Comparison of ENCODE assay signal across 11 mouse cellular contexts in the genomic region with DNA sequence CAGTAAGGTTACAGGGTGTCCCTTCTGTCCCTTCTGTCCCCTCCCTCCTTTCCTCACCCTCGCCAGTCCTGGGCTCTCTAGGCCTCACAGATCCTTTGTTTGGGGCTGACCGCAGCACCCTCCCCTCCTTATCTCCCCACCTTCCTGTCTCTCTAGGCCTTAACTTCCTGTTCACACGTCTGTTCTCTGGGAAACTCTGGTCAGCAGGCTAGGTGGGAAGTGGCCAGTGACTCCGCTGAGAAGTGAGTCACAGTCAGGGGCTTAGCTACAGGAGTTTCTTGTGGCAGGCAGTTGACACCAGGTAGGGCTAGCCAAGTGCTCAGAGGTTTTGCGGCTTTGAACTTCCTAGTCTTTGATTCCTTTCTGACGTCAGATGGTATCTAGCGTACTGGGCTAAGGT. TPM values are rescaled to one million over a fixed set of nuclear protein-coding genes. Genes with fewer than 3 reads are reported as not detected.
DNase-seq lines count a peak whose midpoint lies in the region; ATAC-seq and TF ChIP-seq lines count a peak whose summit lies in the region.
"Had no signal": no experiment of that assay in that cellular context is flagged by ENCODE, and none has a peak within 500 bp of the region (broad histone marks: within the 10 kb centered on the region; RNA-seq: fewer than 3 reads in every experiment).

No protein-coding gene starts in this region.

- DNase-seq in kidney, postnatal 0 days (ENCODE audit: low spot score): no peak
- no peak for DNase-seq in kidney, adult 11 months
- DNase-seq in liver, embryonic 13.5 days: no peak
- DNase-seq in splenic B cell, adult 2 months (ENCODE audit: low read depth, low spot score): peak; percentile 53
- no peak for DNase-seq in left cerebral cortex, adult 11 months (ENCODE audit: low spot score)
- no peak for DNase-seq in thymus, adult 2 months
- DNase-seq in gastrocnemius, postnatal 4 days (ENCODE audit: low spot score in 2 of 2): no peak

- H3K9ac ChIP-seq in kidney, postnatal 0 days (ENCODE audit: low read depth, low read length): no peak overlapping the region
- H3K9ac ChIP-seq in embryonic facial prominence, embryonic 15.5 days: no peak overlapping the region
- 0 out of 2 replicates have a peak overlapping the region, but pooled peaks have one; percentile 17 for H3K9ac ChIP-seq in liver, embryonic 13.5 days
- H3K9ac ChIP-seq: hindbrain, embryonic 14.5 days; neural tube, embryonic 12.5 days had no signal

- 0 out of 2 replicates have a peak, but pooled peaks cover 21% of the 10 kb centered on the region for H3K36me3 ChIP-seq in kidney, postnatal 0 days (ENCODE audit: insufficient read depth, low read length)
- peaks cover 57% of the 10 kb centered on the region for H3K36me3 ChIP-seq in embryonic facial prominence, embryonic 15.5 days
- H3K36me3 ChIP-seq in liver, embryonic 13.5 days: peaks cover 39% of the 10 kb centered on the region
- H3K36me3 ChIP-seq in splenic B cell, adult 2 months (ENCODE audit: control insufficient read depth, insufficient read depth, low read length, poor library complexity, severe bottlenecking): no peaks in the 10 kb centered on the region; the same call in 1 of the 2 replicates
- H3K36me3 ChIP-seq in thymus, adult 2 months (ENCODE audit: control insufficient read depth, insufficient read depth, low read length): no peaks in the 10 kb centered on the region

- no peak overlapping the region for H3K4me3 ChIP-seq in kidney, postnatal 0 days (replicated peaks; ENCODE audit: low read depth, low read length)
- no peak overlapping the region for H3K4me3 ChIP-seq in embryonic facial prominence, embryonic 15.5 days (replicated peaks)
- H3K4me3 ChIP-seq in liver, embryonic 13.5 days (replicated peaks): no peak overlapping the region
- H3K4me3 ChIP-seq in thymus, adult 2 months (ENCODE audit: control insufficient read depth, insufficient read depth, low read length): no peak overlapping the region
- H3K4me3 ChIP-seq: neural tube, embryonic 12.5 days had no signal

- peak overlapping the region; percentile 47; the same call in 1 of the 2 replicates for H3K27ac ChIP-seq in kidney, postnatal 0 days
- 0 out of 2 replicates have a peak overlapping the region, but pooled peaks have one; percentile 17 for H3K27ac ChIP-seq in embryonic facial prominence, embryonic 15.5 days (replicated peaks)
- H3K27ac ChIP-seq in liver, embryonic 13.5 days: peak overlapping the region; percentile 31; the same call in 1 of the 2 replicates
- no peak overlapping the region for H3K27ac ChIP-seq in thymus, adult 2 months (ENCODE audit: control insufficient read depth, insufficient read depth, low read length)
- H3K27ac ChIP-seq: hindbrain, embryonic 14.5 days; neural tube, embryonic 12.5 days had no signal

- no peak overlapping the region for H3K4me2 ChIP-seq in kidney, postnatal 0 days (ENCODE audit: low read length)
- H3K4me2 ChIP-seq in embryonic facial prominence, embryonic 15.5 days (replicated peaks): no peak overlapping the region
- no peak overlapping the region for H3K4me2 ChIP-seq in liver, embryonic 13.5 days
- H3K4me2 ChIP-seq: hindbrain, embryonic 14.5 days; neural tube, embryonic 12.5 days had no signal

- TF ChIP-seq CTCF in kidney, postnatal 0 days (IDR thresholded peaks at IDR 0.05; ENCODE audit: low read depth): no peak
- no peak for TF ChIP-seq CTCF in thymus, adult 2 months (IDR thresholded peaks at IDR 0.05; ENCODE audit: borderline replicate concordance, control insufficient read depth, extremely low read depth, insufficient read depth, low read length, poor library complexity)

- no peak for TF ChIP-seq POLR2A in thymus, adult 2 months (IDR thresholded peaks at IDR 0.05; ENCODE audit: control insufficient read depth, extremely low read depth, insufficient read depth, low read length, poor library complexity)

- no peak for ATAC-seq in kidney, postnatal 0 days (replicated peaks; ENCODE audit: low FRiP score, low read depth)
- no peak for ATAC-seq in embryonic facial prominence, embryonic 15.5 days (ENCODE audit: insufficient number of reproducible peaks, low FRiP score, low TSS enrichment, low read depth)
- 0 out of 2 replicates have a peak, but pooled peaks have one; percentile 10 for ATAC-seq in liver, embryonic 13.5 days (ENCODE audit: low read depth)

- no peaks in the 10 kb centered on the region for H3K27me3 ChIP-seq in kidney, postnatal 0 days (ENCODE audit: insufficient read depth, low read length)
- no peaks in the 10 kb centered on the region for H3K27me3 ChIP-seq in embryonic facial prominence, embryonic 15.5 days
- no peaks in the 10 kb centered on the region for H3K27me3 ChIP-seq in liver, embryonic 13.5 days
- no peaks in the 10 kb centered on the region for H3K27me3 ChIP-seq in splenic B cell, adult 2 months (ENCODE audit: control insufficient read depth, insufficient read depth, low read length, poor library complexity, severe bottlenecking)
- H3K27me3 ChIP-seq in thymus, adult 2 months (ENCODE audit: control insufficient read depth, insufficient read depth, low read length): no peaks in the 10 kb centered on the region
- H3K27me3 ChIP-seq: neural tube, embryonic 12.5 days had no signal

- H3K4me1 ChIP-seq in kidney, postnatal 0 days (replicated peaks; ENCODE audit: insufficient read depth, low read length): peaks cover 16% of the 10 kb centered on the region
- peaks cover 42% of the 10 kb centered on the region for H3K4me1 ChIP-seq in embryonic facial prominence, embryonic 15.5 days
- peaks cover 62% of the 10 kb centered on the region for H3K4me1 ChIP-seq in liver, embryonic 13.5 days (replicated peaks)
- peaks cover 31% of the 10 kb centered on the region for H3K4me1 ChIP-seq in thymus, adult 2 months (replicated peaks; ENCODE audit: control insufficient read depth, insufficient read depth, low read length)

- 60% methylated on average over 7 of the region's 7 CpGs for WGBS in kidney, postnatal 0 days
- 70% methylated on average over 7 of the region's 7 CpGs for WGBS in embryonic facial prominence, embryonic 15.5 days
- WGBS in liver, embryonic 13.5 days (ENCODE audit: insufficient replicate concordance): 24% methylated on average over 7 of the region's 7 CpGs
- WGBS in thymus, adult 2 months: 9% methylated on average over 7 of the region's 7 CpGs

- no peaks in the 10 kb centered on the region for H3K9me3 ChIP-seq in kidney, postnatal 0 days (replicated peaks; ENCODE audit: low read length)
- H3K9me3 ChIP-seq in embryonic facial prominence, embryonic 15.5 days (replicated peaks): no peaks in the 10 kb centered on the region
- no peaks in the 10 kb centered on the region for H3K9me3 ChIP-seq in liver, embryonic 13.5 days (replicated peaks)
- H3K9me3 ChIP-seq: neural tube, embryonic 12.5 days had no signal

RNA-seq across cellular contexts. Expression of a gene that starts 3.1 kb away (rescaled TPM):
- polyA plus RNA-seq in kidney, postnatal 0 days (2015; fragmentation: Nextera tagmentation; extraction: Ambion mirVana): 1.5 and 2.2 TPM in 2 replicates
- polyA plus RNA-seq in embryonic facial prominence, embryonic 15.5 days (2015; fragmentation: Nextera tagmentation; extraction: Ambion mirVana): 110 and 112 TPM in 2 replicates
- polyA plus RNA-seq in liver, embryonic 13.5 days (2015; fragmentation: Nextera tagmentation; extraction: Ambion mirVana): 0.35 and 0.61 TPM in 2 replicates
- 0.43 and 0.81 TPM in 2 replicates for polyA plus RNA-seq in thymus, adult 2 months (2012; rRNA removed)
- total RNA-seq in gastrocnemius, postnatal 4 days (2021): 1 to 10 TPM; 2.0 to 2.4 TPM

RNA-seq across cellular contexts. Expression of a gene that starts 5.8 kb away (rescaled TPM):
- 20.3 and 20.7 TPM in 2 replicates for polyA plus RNA-seq in kidney, postnatal 0 days (2015; fragmentation: Nextera tagmentation; extraction: Ambion mirVana)
- 26.3 and 29.0 TPM in 2 replicates for polyA plus RNA-seq in embryonic facial prominence, embryonic 15.5 days (2015; fragmentation: Nextera tagmentation; extraction: Ambion mirVana)
- 5.0 and 5.9 TPM in 2 replicates for polyA plus RNA-seq in liver, embryonic 13.5 days (2015; fragmentation: Nextera tagmentation; extraction: Ambion mirVana)
- 60.1 and 68.6 TPM in 2 replicates for polyA plus RNA-seq in thymus, adult 2 months (2012; rRNA removed)
- total RNA-seq in gastrocnemius, postnatal 4 days (2021): 10 to 100 TPM; 15.8 to 16.6 TPM

RNA-seq across cellular contexts. Expression of a gene that starts 8.8 kb away (rescaled TPM):
- polyA plus RNA-seq in kidney, postnatal 0 days (2015; fragmentation: Nextera tagmentation; extraction: Ambion mirVana): 0.45 and 0.68 TPM in 2 replicates
- 0.96 TPM in 1 of 2 replicates, not detected in the other for polyA plus RNA-seq in embryonic facial prominence, embryonic 15.5 days (2015; fragmentation: Nextera tagmentation; extraction: Ambion mirVana)
- polyA plus RNA-seq in liver, embryonic 13.5 days (2015; fragmentation: Nextera tagmentation; extraction: Ambion mirVana): not detected in 2 replicates
- polyA plus RNA-seq in thymus, adult 2 months (2012; rRNA removed): not detected in 2 replicates
- not detected for total RNA-seq in gastrocnemius, postnatal 4 days (2021)
- polyA plus RNA-seq: hindbrain, embryonic 14.5 days; limb, embryonic 11.5 days; neural tube, embryonic 12.5 days had no signal

RNA-seq across cellular contexts. Expression of a gene that starts 8.8 kb away (rescaled TPM):
- polyA plus RNA-seq in kidney, postnatal 0 days (2015; fragmentation: Nextera tagmentation; extraction: Ambion mirVana): 1,203 and 1,251 TPM in 2 replicates
- polyA plus RNA-seq in embryonic facial prominence, embryonic 15.5 days (2015; fragmentation: Nextera tagmentation; extraction: Ambion mirVana): 1,542 and 1,589 TPM in 2 replicates
- polyA plus RNA-seq in liver, embryonic 13.5 days (2015; fragmentation: Nextera tagmentation; extraction: Ambion mirVana): 309 and 331 TPM in 2 replicates
- polyA plus RNA-seq in thymus, adult 2 months (2012; rRNA removed): 207 and 296 TPM in 2 replicates
- 100 to 1,000 TPM; 238 to 274 TPM for total RNA-seq in gastrocnemius, postnatal 4 days (2021)

RNA-seq across cellular contexts. Expression of a gene that starts 20.0 kb away (rescaled TPM):
- 117 and 163 TPM in 2 replicates for polyA plus RNA-seq in kidney, postnatal 0 days (2015; fragmentation: Nextera tagmentation; extraction: Ambion mirVana)
- 126 and 137 TPM in 2 replicates for polyA plus RNA-seq in embryonic facial prominence, embryonic 15.5 days (2015; fragmentation: Nextera tagmentation; extraction: Ambion mirVana)
- 22.3 and 24.0 TPM in 2 replicates for polyA plus RNA-seq in liver, embryonic 13.5 days (2015; fragmentation: Nextera tagmentation; extraction: Ambion mirVana)
- polyA plus RNA-seq in thymus, adult 2 months (2012; rRNA removed): 39.0 and 60.9 TPM in 2 replicates
- total RNA-seq in gastrocnemius, postnatal 4 days (2021): 1 to 10 TPM; 4.9 to 8.2 TPM

Comparison
In these comparisons a context has a peak if more than half of its experiments do, and no peak if none do; other contexts are left out.
1. RNA of a gene that starts 3.1 kb away (polyA plus RNA-seq): 110 to 112 TPM in embryonic facial prominence, embryonic 15.5 days; 1.5 to 2.2 TPM in kidney, postnatal 0 days, 0.43 to 0.81 TPM in thymus, adult 2 months and 0.35 to 0.61 TPM in liver, embryonic 13.5 days; every median in the first group is over 10 times any median in the second.